Mouse (Mus musculus): ENCODE measurements around the gene Grcc10. TPM values are rescaled to one million over a fixed set of nuclear protein-coding genes. Genes with fewer than 3 reads are reported as not detected.

Grcc10 gene
- polyA plus RNA-seq, 1 experiment from 2014 or later = 549 TPM

DNA sequence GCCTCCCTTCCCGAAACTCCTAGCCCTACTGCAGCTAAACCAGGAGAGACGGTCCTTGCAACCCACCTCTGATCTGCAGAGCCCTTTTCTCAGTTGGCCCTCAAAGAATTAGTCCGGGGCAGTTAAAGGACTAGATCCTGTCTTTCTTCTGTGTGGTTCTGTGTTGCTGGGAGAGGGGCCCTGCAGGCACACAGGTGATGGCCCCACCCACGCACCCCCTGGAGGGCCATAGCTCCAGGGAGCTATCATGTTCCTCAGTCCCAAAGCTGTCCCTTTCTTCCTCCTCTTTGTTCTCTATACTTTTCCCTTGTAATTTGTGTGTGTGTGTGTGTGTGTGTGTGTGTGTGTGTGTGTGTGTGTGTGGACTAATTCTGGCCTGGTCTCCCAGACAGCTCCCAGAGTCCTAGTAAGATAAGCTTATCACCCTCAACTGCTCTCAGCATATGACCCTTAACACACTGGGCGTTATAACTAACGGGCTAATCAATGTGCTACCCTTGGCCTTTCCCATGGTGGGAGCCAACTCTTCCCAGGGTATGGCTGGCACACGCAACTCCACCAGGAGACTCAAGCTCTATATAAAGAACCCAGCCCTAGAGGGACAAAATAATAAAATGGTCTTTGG, 21.7 kb downstream of the Grcc10 start:
- no peak for DNase-seq (ENCODE audit: low spot score)
- Histone ChIP-seq H3K9ac (ENCODE audit: low read length) (peak overlapping the region; percentile 13; the same call in 1 of the 2 replicates), H3K27ac (replicated peaks; ENCODE audit: low read depth, low read length) (0 out of 2 replicates have a peak overlapping the region, but pooled peaks have one; percentile 42), H3K9me3 (ENCODE audit: control insufficient read depth, low read length) (no peaks in the 10 kb centered on the region), H3K4me1 (ENCODE audit: control insufficient read depth, insufficient read depth, low read length) (no peaks in the 10 kb centered on the region), H3K4me2 (ENCODE audit: low read depth, severe bottlenecking) (no peak overlapping the region; the same call in 1 of the 2 replicates), H3K27me3 (ENCODE audit: control insufficient read depth, insufficient read depth, low read length) (no peaks in the 10 kb centered on the region), H3K36me3 (ENCODE audit: control insufficient read depth, insufficient read depth, low read length) (peaks cover 23% of the 10 kb centered on the region), H3K4me3 (ENCODE audit: low read depth, low read length) (no peak overlapping the region)
- 65% methylated on average over 7 of the region's 7 CpGs for WGBS
- no peak for ATAC-seq (ENCODE audit: insufficient number of reproducible peaks, low FRiP score, low TSS enrichment, low read depth)

GRCm38 (mm10) chr6:124718703-124719102, 22.5 kb downstream of the Grcc10 start:
- Histone ChIP-seq H3K27me3 (ENCODE audit: control insufficient read depth, insufficient read depth, low read length) (no peaks in the 10 kb centered on the region), H3K27ac (replicated peaks; ENCODE audit: low read depth, low read length) (0 out of 2 replicates have a peak overlapping the region, but pooled peaks have one; percentile 42), H3K9me3 (ENCODE audit: control insufficient read depth, low read length) (no peaks in the 10 kb centered on the region), H3K9ac (ENCODE audit: low read length) (no peak overlapping the region), H3K4me1 (ENCODE audit: control insufficient read depth, insufficient read depth, low read length) (no peaks in the 10 kb centered on the region), H3K4me2 (ENCODE audit: low read depth, severe bottlenecking) (no peak overlapping the region), H3K4me3 (ENCODE audit: low read depth, low read length) (no peak overlapping the region), H3K36me3 (ENCODE audit: control insufficient read depth, insufficient read depth, low read length) (peaks cover 23% of the 10 kb centered on the region)
- DNase-seq (ENCODE audit: low spot score) = no peak
- WGBS = 62% methylated on average over 14 of the region's 16 CpGs
- 0 out of 2 replicates have a peak, but pooled peaks have one; percentile 15 for ATAC-seq (ENCODE audit: insufficient number of reproducible peaks, low FRiP score, low TSS enrichment, low read depth)

- Histone ChIP-seq H3K4me2 (ENCODE audit: low read depth, severe bottlenecking) (no peak overlapping the region), H3K27me3 (ENCODE audit: control insufficient read depth, insufficient read depth, low read length) (no peaks in the 10 kb centered on the region), H3K9me3 (ENCODE audit: control insufficient read depth, low read length) (no peaks in the 10 kb centered on the region), H3K4me3 (ENCODE audit: low read depth, low read length) (no peak overlapping the region), H3K9ac (ENCODE audit: low read length) (no peak overlapping the region), H3K4me1 (ENCODE audit: control insufficient read depth, insufficient read depth, low read length) (peaks cover 3% of the 10 kb centered on the region; the same call in 1 of the 2 replicates), H3K36me3 (ENCODE audit: control insufficient read depth, insufficient read depth, low read length) (peaks cover 23% of the 10 kb centered on the region), H3K27ac (replicated peaks; ENCODE audit: low read depth, low read length) (no peak overlapping the region)
- 78% methylated on average over 13 of the region's 13 CpGs for WGBS
- DNase-seq (ENCODE audit: low spot score) (no peak), ATAC-seq (ENCODE audit: insufficient number of reproducible peaks, low FRiP score, low TSS enrichment, low read depth) (no peak)
These were observed 23.2 kb downstream of the Grcc10 start for GRCm38 (mm10) chr6:124717968-124718367.

DNA sequence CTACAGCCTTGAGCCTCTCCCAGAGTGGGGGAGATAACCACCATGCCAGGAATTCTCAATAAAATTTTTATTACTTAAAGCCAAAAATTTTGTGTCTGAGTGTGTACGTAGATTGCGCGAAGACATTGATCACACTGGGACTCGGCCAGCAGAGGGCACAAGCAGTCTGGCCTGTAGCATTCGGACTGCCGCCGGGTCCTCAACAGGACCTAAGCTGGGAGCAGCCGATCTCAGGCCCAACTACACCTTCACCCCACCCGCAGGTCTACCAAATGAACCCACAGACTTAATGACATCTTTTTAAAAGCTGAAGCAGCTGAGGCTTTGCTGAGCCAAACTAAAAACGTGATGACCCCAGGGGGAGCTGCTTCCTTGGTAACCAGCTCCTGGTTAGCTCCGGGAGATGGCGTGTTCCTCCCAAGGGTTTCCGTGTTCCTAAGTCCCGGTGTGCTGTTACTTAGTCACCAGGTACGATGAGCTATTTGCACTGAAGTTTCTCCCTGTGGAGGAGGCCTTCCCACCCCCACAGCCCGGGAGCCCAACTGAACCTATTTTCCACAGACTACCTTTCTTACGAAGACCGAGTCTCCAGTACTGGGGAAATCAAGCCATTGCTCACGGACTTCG, 24.2 kb downstream of the Grcc10 start:
- Histone ChIP-seq H3K4me3 (ENCODE audit: low read depth, low read length) (no peak overlapping the region), H3K27ac (replicated peaks; ENCODE audit: low read depth, low read length) (no peak overlapping the region), H3K4me2 (ENCODE audit: low read depth, severe bottlenecking) (no peak overlapping the region), H3K9me3 (ENCODE audit: control insufficient read depth, low read length) (no peaks in the 10 kb centered on the region), H3K27me3 (ENCODE audit: control insufficient read depth, insufficient read depth, low read length) (no peaks in the 10 kb centered on the region), H3K36me3 (ENCODE audit: control insufficient read depth, insufficient read depth, low read length) (peaks cover 23% of the 10 kb centered on the region), H3K9ac (ENCODE audit: low read length) (no peak overlapping the region), H3K4me1 (ENCODE audit: control insufficient read depth, insufficient read depth, low read length) (peaks cover 3% of the 10 kb centered on the region; the same call in 1 of the 2 replicates)
- no peak for ATAC-seq (ENCODE audit: insufficient number of reproducible peaks, low FRiP score, low TSS enrichment, low read depth)
- 70% methylated on average over 20 of the region's 20 CpGs for WGBS
- peak; percentile 72 for DNase-seq (ENCODE audit: low spot score)

- H3K36me3 ChIP-seq (ENCODE audit: control insufficient read depth, insufficient read depth, low read length) = peaks cover 27% of the 10 kb centered on the region
- H3K4me3 ChIP-seq (ENCODE audit: low read depth, low read length) = peak overlapping the region; percentile 98
- H3K9me3 ChIP-seq (ENCODE audit: control insufficient read depth, low read length) = no peaks in the 10 kb centered on the region
- 14% methylated on average over 11 of the region's 11 CpGs for WGBS
- H3K4me2 ChIP-seq (ENCODE audit: low read depth, severe bottlenecking) = peak overlapping the region; percentile 91
- no peaks in the 10 kb centered on the region for H3K27me3 ChIP-seq (ENCODE audit: control insufficient read depth, insufficient read depth, low read length)
- ATAC-seq (ENCODE audit: insufficient number of reproducible peaks, low FRiP score, low TSS enrichment, low read depth) = no peak
- DNase-seq (ENCODE audit: low spot score) = no peak
- peaks cover 17% of the 10 kb centered on the region for H3K4me1 ChIP-seq (ENCODE audit: control insufficient read depth, insufficient read depth, low read length)
- no peak overlapping the region for H3K27ac ChIP-seq (replicated peaks; ENCODE audit: low read depth, low read length)
- peak overlapping the region; percentile 84 for H3K9ac ChIP-seq (ENCODE audit: low read length)
These were observed 28.3 kb downstream of the Grcc10 start for GRCm38 (mm10) chr6:124712918-124713317.

- Histone ChIP-seq H3K9me3 (ENCODE audit: control insufficient read depth, low read length) (no peaks in the 10 kb centered on the region), H3K4me2 (ENCODE audit: low read depth, severe bottlenecking) (peak within 1 kb of the TSS; percentile 91), H3K36me3 (ENCODE audit: control insufficient read depth, insufficient read depth, low read length) (peaks cover 22% of the 10 kb centered on the region), H3K27me3 (ENCODE audit: control insufficient read depth, insufficient read depth, low read length) (no peaks in the 10 kb centered on the region), H3K4me1 (ENCODE audit: control insufficient read depth, insufficient read depth, low read length) (peaks cover 17% of the 10 kb centered on the region), H3K4me3 (ENCODE audit: low read depth, low read length) (peak within 1 kb of the TSS; percentile 98), H3K27ac (replicated peaks; ENCODE audit: low read depth, low read length) (peak within 1 kb of the TSS; percentile 73), H3K9ac (ENCODE audit: low read length) (peak within 1 kb of the TSS; percentile 84)
- ATAC-seq (ENCODE audit: insufficient number of reproducible peaks, low FRiP score, low TSS enrichment, low read depth) (peak; percentile 95), DNase-seq (ENCODE audit: low spot score) (peak; percentile 99)
- WGBS = under 1% methylated on average over 76 of the region's 76 CpGs
These were observed 29.1 kb downstream of the Grcc10 start, which contains the start of the genes Emg1 and Phb2 for GRCm38 (mm10) chr6:124711824-124712782. Gene Emg1 (minus strand): TSS chr6:124712178. Gene Phb2 (plus strand): TSS chr6:124712336.

DNA sequence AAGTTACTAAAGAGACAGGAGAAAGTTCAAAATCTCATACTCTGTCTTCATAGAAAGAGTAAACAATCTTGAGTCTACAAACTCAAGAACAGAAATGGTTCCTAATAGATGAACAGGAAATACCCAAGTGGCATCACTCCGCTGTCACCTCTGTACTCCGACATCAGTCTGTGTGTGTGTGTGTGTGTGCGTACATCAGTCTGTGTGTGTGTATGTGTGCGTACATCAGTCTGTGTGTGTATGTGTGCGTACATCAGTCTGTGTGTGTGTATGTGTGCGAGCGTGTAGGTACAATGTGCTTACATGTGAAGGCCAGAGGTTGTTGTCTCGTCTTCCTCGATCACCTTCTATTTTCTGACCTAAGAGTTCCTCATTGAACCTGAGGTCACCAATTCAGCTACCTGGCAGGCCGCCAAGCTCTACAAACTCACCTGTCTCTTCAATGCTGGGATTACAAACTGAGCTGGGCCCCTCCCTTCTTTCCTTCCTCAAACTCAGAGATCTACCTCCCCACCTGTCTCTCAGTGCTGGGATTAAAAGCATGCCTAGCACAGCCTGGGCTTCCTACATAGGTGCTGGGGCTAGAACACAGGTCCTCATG, 32.8 kb downstream of the Grcc10 start:
- ATAC-seq (ENCODE audit: insufficient number of reproducible peaks, low FRiP score, low TSS enrichment, low read depth) (no peak), DNase-seq (ENCODE audit: low spot score) (no peak)
- Histone ChIP-seq H3K27me3 (ENCODE audit: control insufficient read depth, insufficient read depth, low read length) (no peaks in the 10 kb centered on the region), H3K4me1 (ENCODE audit: control insufficient read depth, insufficient read depth, low read length) (peaks cover 16% of the 10 kb centered on the region), H3K9ac (ENCODE audit: low read length) (no peak overlapping the region), H3K4me2 (ENCODE audit: low read depth, severe bottlenecking) (no peak overlapping the region), H3K9me3 (ENCODE audit: control insufficient read depth, low read length) (no peaks in the 10 kb centered on the region), H3K4me3 (ENCODE audit: low read depth, low read length) (no peak overlapping the region), H3K27ac (replicated peaks; ENCODE audit: low read depth, low read length) (no peak overlapping the region), H3K36me3 (ENCODE audit: control insufficient read depth, insufficient read depth, low read length) (peaks cover 20% of the 10 kb centered on the region)
- WGBS = 97% methylated on average over 10 of the region's 10 CpGs
